Mouse (Mus musculus) erythroblast, embryonic 14.5 days (primary cell): ENCODE data around the gene Gm17334. TPM values are rescaled to one million over a fixed set of nuclear protein-coding genes. Genes with fewer than 3 reads are reported as not detected.

Source experiments
- H3K27me3 ChIP-seq: 2 replicates; pipeline ENCODE4 v1.6.1; 2012; ENCODE audit warnings: inconsistent platforms; ENCODE audit not compliant: control insufficient read depth
- H3K36me3 ChIP-seq: 2 replicates; pipeline ENCODE4 v1.6.1; 2012; ENCODE audit warnings: mild to moderate bottlenecking, inconsistent platforms; ENCODE audit not compliant: control insufficient read depth
- H3K4me1 ChIP-seq: 2 replicates; pipeline ENCODE4 v1.6.1; 2012; ENCODE audit warnings: inconsistent platforms; ENCODE audit not compliant: control insufficient read depth
- H3K4me3 ChIP-seq: replicated peaks from 2 replicates; pipeline ENCODE3; 2012; ENCODE audit warnings: moderate library complexity, mild to moderate bottlenecking, inconsistent platforms
- H3K9me3 ChIP-seq: 2 replicates; pipeline ENCODE4 v1.6.1; 2012; ENCODE audit warnings: low read length, inconsistent platforms, mixed read lengths; ENCODE audit not compliant: control insufficient read depth
- GATA1 ChIP-seq: IDR thresholded peaks from 2 replicates; pipeline ENCODE4 v1.6.1; 2012; ENCODE audit warnings: low read length, inconsistent platforms, mixed read lengths
- TAL1 ChIP-seq: IDR thresholded peaks from 3 replicates; pipeline ENCODE4 v1.6.1; 2012; ENCODE audit warnings: low read length, inconsistent platforms, mixed read lengths
- polyA plus RNA-seq: library from polyadenylated mRNA; stranded (reverse); fragments of >175 nt; gene quantifications from 2 replicates; pipeline ENCODE4 v1.2.3, GENCODE M21; 2012

Gm17334 gene
- polyA plus RNA-seq, 1 experiment, result not detected

GRCm38 (mm10) chr11:53813001-53813868 lies 40.2 kb upstream of the Gm17334 start:
- H3K4me1 ChIP-seq, result no peaks in the 10 kb centered on the region
- no peaks in the 10 kb centered on the region for H3K9me3 ChIP-seq
- H3K27me3 ChIP-seq, result no peaks in the 10 kb centered on the region
- no peak overlapping the region for H3K4me3 ChIP-seq
- TF ChIP-seq GATA1 (no peak), TAL1 (no peak)
- no peaks in the 10 kb centered on the region for H3K36me3 ChIP-seq

DNA sequence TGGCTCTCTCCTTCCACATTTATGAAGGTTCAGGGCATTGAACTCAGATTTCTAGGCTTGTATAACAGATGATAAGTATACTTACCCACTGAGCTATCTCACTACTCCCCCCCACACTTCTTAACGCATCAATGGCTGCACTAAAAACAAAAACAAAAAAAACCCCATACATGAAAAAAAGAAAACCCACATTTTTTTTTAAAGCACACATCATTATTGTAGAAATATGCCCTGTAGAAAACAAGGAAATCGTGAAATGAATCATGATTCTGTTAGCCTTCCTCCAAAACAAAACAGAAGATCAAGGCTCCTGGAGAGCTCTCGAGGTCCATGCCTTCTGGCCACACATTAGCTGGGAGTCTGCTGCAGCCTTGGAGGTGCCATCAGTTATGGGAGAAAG lies 38.3 kb upstream of the Gm17334 start:
- no peak for TF ChIP-seq TAL1
- no peak for TF ChIP-seq GATA1
- Histone ChIP-seq H3K4me1 (no peaks in the 10 kb centered on the region), H3K4me3 (no peak overlapping the region), H3K9me3 (no peaks in the 10 kb centered on the region), H3K27me3 (no peaks in the 10 kb centered on the region), H3K36me3 (no peaks in the 10 kb centered on the region)

DNA sequence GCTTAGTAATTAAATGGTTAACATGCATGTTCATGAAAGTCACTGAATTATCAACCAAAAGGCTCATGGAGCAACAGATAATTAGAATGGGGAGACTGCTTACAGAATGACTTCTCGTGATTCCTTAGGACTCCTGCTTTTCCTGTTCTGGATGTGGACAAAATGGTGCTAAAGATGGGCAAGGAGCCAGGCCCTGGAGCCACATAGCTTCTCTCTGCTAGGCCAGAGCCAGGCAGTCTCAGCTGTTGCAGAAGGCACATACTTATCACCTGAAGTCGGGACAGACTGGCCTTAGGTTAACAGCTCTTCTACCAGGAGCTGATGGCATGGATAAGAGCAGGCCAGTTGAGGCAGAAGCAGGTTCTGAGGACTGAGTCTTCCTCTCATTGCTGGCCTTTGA lies 37.8 kb upstream of the Gm17334 start:
- Histone ChIP-seq H3K4me3 (no peak overlapping the region), H3K36me3 (no peaks in the 10 kb centered on the region), H3K9me3 (no peaks in the 10 kb centered on the region), H3K27me3 (no peaks in the 10 kb centered on the region), H3K4me1 (no peaks in the 10 kb centered on the region)
- TF ChIP-seq GATA1 (no peak), TAL1 (no peak)

DNA sequence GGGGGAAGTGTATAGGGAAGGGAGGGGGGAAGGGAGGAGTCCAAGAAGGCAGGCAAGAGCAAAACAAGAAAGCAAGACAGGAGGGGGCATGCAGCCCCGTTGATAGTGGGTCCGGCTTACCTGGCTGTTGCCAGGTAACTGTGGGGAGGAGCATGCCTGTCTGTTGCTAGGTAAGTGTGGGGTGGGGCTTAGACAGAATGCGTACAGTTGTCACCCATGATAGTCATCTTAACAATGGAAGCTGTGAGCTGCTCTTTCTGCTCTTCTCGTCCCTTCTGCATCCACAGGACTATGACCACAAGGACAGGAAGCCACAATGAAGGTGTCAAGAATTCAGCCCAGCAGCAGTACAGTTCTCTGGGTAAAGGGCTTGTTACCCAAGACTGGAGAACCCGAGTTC lies 37.2 kb upstream of the Gm17334 start:
- TF ChIP-seq TAL1 (no peak), GATA1 (no peak)
- H3K27me3 ChIP-seq, result no peaks in the 10 kb centered on the region
- H3K4me3 ChIP-seq, result no peak overlapping the region
- H3K9me3 ChIP-seq, result no peaks in the 10 kb centered on the region
- no peaks in the 10 kb centered on the region for H3K4me1 ChIP-seq
- H3K36me3 ChIP-seq, result no peaks in the 10 kb centered on the region

- H3K9me3 ChIP-seq, result no peaks in the 10 kb centered on the region
Measured at GRCm38 (mm10) chr11:53809354-53809753, 36.4 kb upstream of the Gm17334 start.

GRCm38 (mm10) chr11:53805786-53806185 lies 32.8 kb upstream of the Gm17334 start:
- H3K36me3 ChIP-seq, result no peaks in the 10 kb centered on the region
- TF ChIP-seq TAL1 (no peak), GATA1 (no peak)
- no peaks in the 10 kb centered on the region for H3K4me1 ChIP-seq
- H3K4me3 ChIP-seq, result no peak overlapping the region
- H3K9me3 ChIP-seq, result no peaks in the 10 kb centered on the region
- no peaks in the 10 kb centered on the region for H3K27me3 ChIP-seq

More at GRCm38 (mm10) chr11:53809354-53809753, 36.4 kb upstream of the Gm17334 start:
- Histone ChIP-seq H3K4me1 (no peaks in the 10 kb centered on the region), H3K27me3 (no peaks in the 10 kb centered on the region), H3K4me3 (no peak overlapping the region), H3K36me3 (no peaks in the 10 kb centered on the region)
- TF ChIP-seq GATA1 (no peak), TAL1 (no peak)

- Histone ChIP-seq H3K9me3 (no peaks in the 10 kb centered on the region), H3K4me3 (no peak overlapping the region), H3K36me3 (no peaks in the 10 kb centered on the region), H3K4me1 (no peaks in the 10 kb centered on the region), H3K27me3 (no peaks in the 10 kb centered on the region)
- no peak for TF ChIP-seq GATA1
- no peak for TF ChIP-seq TAL1
Measured at GRCm38 (mm10) chr11:53804569-53805344, 31.8 kb upstream of the Gm17334 start.

DNA sequence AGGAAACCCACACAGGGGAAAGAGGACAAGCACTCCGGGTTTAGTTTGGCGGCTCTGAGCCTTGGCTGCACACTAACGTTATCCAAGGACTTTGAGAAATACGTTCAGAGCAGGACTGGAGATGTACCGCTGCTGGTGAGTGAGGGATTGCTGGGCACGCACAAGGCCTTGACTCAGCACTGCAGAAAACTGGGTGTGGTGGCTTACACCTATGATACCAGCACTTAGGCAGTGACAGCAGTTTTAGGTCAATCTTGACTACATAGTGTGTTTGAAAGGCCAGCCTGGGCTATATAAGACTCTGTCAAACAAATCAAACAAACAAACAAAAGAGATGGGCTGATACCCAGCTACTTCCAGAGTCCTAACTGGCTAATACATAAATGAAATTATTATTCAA lies 30.5 kb upstream of the Gm17334 start:
- Histone ChIP-seq H3K4me1 (no peaks in the 10 kb centered on the region), H3K27me3 (no peaks in the 10 kb centered on the region), H3K36me3 (no peaks in the 10 kb centered on the region), H3K4me3 (no peak overlapping the region), H3K9me3 (no peaks in the 10 kb centered on the region)
- no peak for TF ChIP-seq GATA1
- TF ChIP-seq TAL1, result no peak

GRCm38 (mm10) chr11:53803093-53803492 lies 30.1 kb upstream of the Gm17334 start:
- Histone ChIP-seq H3K9me3 (no peaks in the 10 kb centered on the region), H3K4me1 (no peaks in the 10 kb centered on the region), H3K4me3 (no peak overlapping the region), H3K36me3 (no peaks in the 10 kb centered on the region), H3K27me3 (no peaks in the 10 kb centered on the region)
- TF ChIP-seq GATA1, result no peak
- TF ChIP-seq TAL1, result no peak
